Mouse (Mus musculus) erythroid progenitor cell, adult 5-6 weeks (primary cell): Measurements from ENCODE around the gene Arhgef19. TPM values are rescaled to one million over a fixed set of nuclear protein-coding genes. Genes with fewer than 3 reads are reported as not detected.

Experiments used
- ATAC-seq: replicated peaks from 2 replicates; pipeline ENCODE4 v1.8.0; 2016; ENCODE audit warnings: moderate number of reproducible peaks, mild to moderate bottlenecking, moderate TSS enrichment, inconsistent platforms; ENCODE audit not compliant: poor library complexity, low FRiP score, severe bottlenecking
- total RNA-seq, 2 experiments: library from RNA; stranded (forward) in 1 of 2; stranded (reverse) in 1 of 2; fragments of 150-400 nt in 1 of 2; fragments of 186-747, 209-891 nt in 1 of 2; gene quantifications; 2 replicates each; pipeline versions ENCODE4 v1.2.3 to v1.2.4; 2015 to 2017; ENCODE audit warnings: low replicate concordance in 2 of 2

Gene Arhgef19
- total RNA-seq, 2 experiments from 2014 or later: not detected

GRCm38 (mm10) chr4:141281578-141281977, 42.3 kb downstream of the Arhgef19 start:
- ATAC-seq: no peak

DNA sequence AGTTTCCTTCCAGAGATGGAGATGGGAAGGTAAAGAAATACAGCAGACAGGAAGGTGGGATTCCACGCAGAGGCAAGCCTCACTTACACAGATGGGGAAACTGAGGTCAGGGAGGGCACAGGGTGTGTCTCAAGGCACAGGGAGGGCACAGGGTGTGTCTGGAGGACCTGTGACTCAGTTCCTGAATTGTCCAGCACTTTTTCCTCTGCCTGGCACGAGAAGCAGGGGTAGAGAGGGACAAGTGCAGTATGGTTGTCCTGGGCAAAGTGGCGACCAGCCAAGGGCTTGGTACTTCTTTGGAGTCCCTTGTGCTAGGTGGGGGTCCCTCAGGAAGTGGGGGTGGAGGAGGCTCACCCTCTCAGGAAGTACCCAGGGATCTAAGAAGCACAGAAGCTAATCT, 42.8 kb downstream of the Arhgef19 start:
- ATAC-seq: no peak

GRCm38 (mm10) chr4:141282623-141283022, 43.3 kb downstream of the Arhgef19 start:
- ATAC-seq: no peak

DNA sequence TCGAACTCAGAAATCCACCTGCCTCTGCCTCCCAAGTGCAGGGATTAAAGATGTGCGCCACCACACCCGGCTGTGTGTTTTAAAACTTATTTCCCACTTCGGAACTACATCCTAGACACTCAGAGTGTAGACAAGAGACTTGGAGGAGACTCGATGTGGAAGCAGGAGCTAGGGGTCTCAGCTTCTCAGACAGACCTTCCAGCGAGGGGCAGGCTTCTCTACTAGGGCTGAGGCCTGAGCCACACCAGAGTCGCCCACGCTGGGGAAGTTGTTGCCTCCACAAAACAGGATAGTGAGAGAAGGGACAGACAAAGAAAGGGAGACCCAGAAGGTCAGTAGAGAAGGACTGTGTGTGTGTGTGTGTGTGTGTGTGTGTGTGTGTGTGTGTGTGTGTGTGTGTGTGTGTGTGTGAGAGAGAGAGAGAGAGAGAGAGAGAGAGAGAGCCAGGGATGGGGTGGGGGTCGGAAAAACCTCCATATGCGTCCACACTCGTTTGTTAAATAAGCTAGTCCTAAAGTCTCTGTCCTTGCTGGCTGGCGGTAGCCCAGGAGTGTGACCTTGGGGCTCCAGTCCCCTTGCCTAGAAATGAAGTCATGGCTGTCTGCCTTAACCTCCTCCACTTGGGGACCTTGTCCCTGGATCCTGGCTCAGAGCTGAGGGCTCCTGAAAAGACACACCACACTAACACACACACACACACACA, 44.0 kb downstream of the Arhgef19 start:
- no peak for ATAC-seq

GRCm38 (mm10) chr4:141283879-141284411, 44.6 kb downstream of the Arhgef19 start:
- no peak for ATAC-seq

DNA sequence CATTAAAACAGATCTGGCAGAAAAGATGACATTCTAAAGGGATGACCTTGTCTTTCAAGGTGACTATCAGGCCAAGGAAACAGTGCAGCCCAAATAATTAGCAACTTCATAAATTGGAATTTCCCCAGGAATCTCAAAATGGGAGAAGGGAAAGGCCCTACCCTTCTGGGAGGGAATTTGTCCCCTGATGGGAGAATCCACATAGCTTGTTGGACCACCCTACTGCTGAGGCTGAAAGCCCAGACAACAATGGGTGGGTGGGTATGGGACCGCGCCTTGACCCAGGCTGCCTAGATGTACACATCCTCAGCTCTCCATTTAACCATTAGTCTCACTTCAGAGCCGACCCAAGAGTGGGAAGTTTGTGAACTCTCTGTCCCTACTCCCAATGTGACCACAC, 45.2 kb downstream of the Arhgef19 start:
- no peak for ATAC-seq

- no peak for ATAC-seq
Measured at GRCm38 (mm10) chr4:141285128-141285527, 45.8 kb downstream of the Arhgef19 start.

- no peak for ATAC-seq
Measured at GRCm38 (mm10) chr4:141286860-141287517, 47.7 kb downstream of the Arhgef19 start.

DNA sequence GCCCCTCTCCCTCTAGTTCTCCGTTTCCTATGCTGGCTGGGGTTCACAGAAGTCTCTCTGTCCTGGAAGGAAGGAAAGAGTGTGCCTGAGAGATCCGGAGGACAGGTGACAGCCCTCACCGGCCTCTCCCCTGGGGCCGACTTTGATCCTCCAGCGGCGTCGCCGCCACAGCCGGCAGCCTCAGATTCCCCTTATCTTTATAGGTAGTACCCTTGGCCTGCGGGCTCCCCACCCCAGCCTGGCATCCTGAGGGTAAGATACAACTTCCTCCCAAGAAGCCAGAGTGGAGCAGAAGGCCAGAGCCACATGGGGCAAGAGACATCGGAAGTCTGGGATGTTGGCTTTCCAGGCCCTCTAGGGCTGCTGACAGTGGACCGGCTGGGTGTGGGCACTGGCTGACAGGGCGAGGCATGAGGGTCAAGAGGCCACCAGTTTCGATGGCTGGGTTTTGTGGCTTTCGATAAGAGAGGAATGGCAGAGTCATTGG, 48.3 kb downstream of the Arhgef19 start:
- ATAC-seq: no peak

GRCm38 (mm10) chr4:141288152-141288551, 48.9 kb downstream of the Arhgef19 start:
- ATAC-seq: no peak

GRCm38 (mm10) chr4:141291571-141292375, 52.5 kb downstream of the Arhgef19 start:
- ATAC-seq: no peak

DNA sequence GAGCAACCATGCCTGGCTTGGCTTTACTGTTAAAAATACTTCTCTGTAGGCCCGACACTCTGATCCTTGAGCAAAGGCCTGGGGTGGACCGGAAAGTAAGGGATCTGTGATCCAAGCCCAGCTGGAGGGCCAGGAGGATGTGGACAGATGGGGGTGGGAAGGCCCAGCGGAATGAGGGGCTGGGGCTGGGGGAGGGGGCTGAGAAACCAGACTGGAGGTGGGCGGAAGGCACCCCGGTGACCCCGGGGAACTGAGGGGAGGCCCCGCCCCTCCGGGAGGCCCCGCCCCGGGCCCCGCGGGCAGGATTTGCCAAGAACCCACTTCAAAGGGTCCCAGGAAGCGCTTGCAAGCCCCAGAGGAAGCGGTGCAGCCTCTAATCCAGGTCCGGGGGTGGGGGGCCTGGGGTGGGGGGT, 56.5 kb downstream of the Arhgef19 start:
- no peak for ATAC-seq

DNA sequence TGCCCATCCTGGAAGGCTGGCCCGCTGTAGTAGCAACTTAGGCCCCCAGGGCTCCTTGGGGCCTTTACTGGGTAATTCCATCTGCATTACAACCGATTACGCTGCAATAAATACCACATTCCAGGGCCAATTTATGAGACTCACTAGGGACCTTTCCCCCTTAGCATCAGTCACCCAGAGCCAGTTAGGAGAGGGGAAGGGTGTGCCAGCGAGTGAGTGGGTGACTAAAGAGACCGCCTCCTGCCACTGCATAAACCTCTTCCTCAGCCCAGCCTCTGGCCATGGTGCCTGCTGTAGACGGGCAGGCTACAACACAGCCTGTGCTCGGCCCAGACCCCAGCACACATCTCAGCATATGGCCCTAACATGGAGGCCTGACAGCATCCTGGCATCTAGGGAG, 58.6 kb downstream of the Arhgef19 start:
- ATAC-seq: no peak

DNA sequence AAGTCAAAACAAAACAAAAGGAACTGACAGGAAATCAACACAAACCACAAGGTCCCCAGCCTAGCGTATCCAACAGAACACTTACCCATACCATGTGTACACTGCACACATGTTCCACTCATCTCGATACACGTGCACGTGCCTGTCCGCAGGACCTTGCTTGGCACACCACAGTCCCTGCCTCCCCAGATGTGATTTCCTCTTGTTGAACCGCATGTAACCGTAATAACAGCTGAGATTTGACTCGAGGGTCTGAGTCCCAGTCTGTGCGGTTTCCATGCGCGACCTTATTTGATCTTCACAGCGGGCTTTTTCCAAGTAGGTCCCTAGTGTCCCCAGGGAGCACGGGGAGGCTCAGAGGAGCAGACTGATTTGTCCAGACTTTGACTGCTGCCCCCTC, 60.1 kb downstream of the Arhgef19 start:
- no peak for ATAC-seq

GRCm38 (mm10) chr4:141300196-141300595, 60.9 kb downstream of the Arhgef19 start:
- ATAC-seq: no peak

GRCm38 (mm10) chr4:141301116-141301553, 61.8 kb downstream of the Arhgef19 start, which contains the start of gene Epha2:
TSS of gene Epha2 (plus strand) at chr4:141301240.
- no peak for ATAC-seq

DNA sequence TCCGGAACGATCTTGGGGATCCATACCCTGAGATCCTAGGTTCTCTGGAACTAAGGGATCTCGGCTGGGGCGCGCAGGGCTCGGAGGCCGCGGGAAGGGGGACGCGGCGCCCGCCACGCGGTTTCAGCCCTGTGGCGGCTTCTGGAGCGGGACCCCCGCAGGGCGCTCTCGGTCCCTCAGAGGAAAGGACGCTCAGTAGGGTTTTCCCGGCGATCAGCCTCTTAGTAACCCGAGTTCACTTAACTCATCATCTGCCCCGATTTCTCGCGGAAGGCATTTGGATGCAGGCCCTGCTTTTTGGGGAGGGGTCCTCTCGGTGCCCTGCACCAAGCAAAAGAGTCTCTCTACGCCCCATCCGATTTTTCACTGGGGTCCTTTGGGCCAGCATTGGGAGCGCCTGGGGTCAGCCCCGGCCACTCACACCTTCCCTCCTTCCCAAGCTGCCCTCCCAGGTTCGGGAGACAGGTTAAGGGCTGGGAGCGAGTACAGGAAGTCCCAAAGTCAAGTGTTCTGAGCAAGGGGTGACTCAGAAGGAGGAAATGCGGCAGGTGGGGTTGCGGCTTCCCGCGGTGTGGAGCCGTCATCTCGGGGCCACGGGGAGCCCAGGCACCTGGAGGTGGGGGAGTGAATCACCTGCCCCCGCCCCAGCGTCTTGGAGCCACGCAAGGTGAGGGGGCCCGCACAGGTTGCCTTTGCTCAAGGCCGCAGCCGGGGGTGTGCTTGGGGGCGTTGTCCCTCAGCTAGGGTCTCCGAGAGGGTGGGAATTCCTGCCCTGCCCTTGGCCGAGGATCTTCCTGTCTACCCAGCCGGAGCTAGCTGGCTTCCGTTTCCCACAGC, 62.5 kb downstream of the Arhgef19 start:
- no peak for ATAC-seq

GRCm38 (mm10) chr4:141302428-141303401, 63.4 kb downstream of the Arhgef19 start:
- ATAC-seq: no peak
